Mouse (Mus musculus) kidney, adult 18-20 months (tissue): ENCODE measurements around the gene Gmpr2.

Experiments used
- DNase-seq: peaks from one replicate; pipeline ENCODE4 v3.0.0; 2021

The Gmpr2 gene

DNA sequence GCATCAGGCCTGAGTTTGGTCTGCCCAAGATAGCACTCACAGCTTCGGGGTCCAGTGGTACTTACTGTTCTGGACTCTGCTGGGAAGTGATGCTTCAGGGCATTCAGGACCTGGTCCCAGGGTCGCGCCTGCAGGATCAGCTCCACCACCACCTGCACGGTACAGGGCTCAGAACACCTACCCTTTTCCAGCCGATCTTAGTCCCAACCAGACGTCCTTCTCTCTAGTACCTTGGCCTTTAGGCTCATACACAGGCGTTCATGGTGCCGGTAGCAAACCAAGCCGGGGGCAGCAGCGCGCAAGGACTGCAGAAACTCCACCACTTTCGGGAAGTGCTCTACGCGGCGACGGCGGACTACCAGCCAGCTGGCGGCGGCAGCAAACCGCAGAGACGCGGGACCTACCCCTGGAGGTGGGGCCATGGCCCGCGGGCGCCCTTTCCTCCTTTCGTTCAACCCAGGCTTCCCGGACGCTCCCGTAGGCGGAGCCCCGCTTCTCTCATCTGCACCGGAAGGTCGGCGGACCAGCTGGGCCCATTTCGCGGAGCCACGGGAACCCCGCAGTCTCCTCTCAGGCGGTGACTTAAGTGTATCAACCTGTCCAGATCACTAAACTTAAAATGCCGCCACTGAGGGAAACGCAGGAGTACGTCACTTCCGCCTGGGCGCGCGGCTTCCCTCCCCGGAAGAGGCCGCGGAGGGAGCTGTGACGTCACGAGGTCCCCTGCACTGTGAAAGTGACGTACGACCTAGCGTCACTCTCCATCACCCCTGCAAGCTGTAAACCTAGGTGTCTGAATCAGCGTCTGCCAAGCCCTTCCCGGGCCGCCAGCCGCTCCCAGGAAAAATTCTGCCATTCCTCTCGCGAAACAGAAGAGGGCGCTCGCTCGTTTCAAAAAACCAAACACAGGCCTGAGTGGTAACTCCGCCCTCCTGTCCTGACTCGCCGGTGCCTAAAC lies 9.7 kb downstream of the Gmpr2 start, which contains the start of gene Tinf2:
Gene Tinf2 (minus strand): TSS at position 661 of the 958 bp plus-strand sequence.
- peak; percentile 95 for DNase-seq

DNA sequence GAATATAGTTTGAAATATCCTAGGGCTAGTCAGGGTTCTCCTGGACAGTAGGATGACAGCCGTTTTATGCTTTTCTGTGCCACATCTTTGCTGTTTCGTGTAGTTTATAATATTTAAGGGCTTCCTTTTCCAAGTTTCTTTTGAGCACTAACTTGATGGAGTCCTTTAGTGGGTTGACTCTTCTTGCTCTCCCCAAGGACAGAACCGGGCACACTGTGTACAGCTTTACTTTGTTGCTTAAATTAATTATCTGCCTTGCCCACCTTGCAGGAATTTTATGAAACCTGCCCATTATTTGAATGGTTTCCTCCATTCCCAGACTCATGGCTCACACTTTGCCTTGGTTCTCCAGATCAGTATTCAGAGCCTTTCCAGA lies 10.4 kb downstream of the Gmpr2 start:
- no peak for DNase-seq

GRCm38 (mm10) chr14:55689433-55689832 lies 17.7 kb downstream of the Gmpr2 start:
- DNase-seq, result no peak

GRCm38 (mm10) chr14:55697226-55697625 lies 25.5 kb downstream of the Gmpr2 start:
- DNase-seq, result no peak

DNA sequence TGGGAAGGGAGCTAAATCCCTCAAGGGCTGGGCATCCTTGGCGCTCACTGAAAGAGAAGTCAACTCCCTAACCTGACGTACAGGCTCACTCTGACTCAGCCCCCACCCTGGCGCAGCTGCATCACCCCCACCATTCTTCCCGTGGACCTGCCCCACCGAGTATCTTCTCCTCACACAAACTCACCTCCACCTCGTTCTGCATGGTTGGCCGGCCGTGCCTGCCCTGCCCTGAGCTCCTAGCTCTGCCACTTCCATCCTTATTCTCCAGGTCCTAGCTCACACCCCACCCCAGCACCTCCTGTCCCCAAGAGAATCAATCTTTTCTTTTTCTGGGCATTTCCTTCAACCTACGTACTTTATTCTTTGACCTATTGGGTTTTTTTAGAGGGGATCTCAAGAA lies 29.4 kb downstream of the Gmpr2 start:
- DNase-seq, result no peak

GRCm38 (mm10) chr14:55702761-55703160 lies 31.0 kb downstream of the Gmpr2 start:
- no peak for DNase-seq

DNA sequence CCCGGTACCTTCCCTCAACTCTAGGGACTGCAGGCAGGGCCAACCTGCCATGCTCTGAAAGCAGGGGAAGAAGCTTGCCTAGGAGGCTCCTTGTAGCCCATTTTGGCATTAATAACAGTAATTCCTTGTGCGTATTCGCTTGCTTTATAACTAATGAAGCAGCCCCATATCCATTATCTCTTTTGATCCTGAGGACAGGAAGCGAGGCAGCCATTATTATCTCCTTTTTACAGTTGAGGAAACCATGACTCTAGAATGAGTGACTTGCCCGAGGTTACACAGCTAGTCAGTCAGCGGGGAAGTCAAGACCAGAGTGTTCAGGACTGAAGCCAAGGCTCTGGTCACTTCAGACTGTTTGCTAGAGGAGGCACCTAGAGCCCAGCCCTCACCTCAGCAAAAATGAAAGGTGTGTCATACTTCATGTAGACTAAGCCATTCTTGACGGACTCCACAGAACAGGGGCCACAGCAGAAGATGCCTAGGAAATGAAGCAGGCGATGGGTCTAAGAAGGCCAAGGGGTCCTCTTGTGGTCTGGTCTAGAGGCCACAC lies 34.4 kb downstream of the Gmpr2 start:
- DNase-seq, result no peak

DNA sequence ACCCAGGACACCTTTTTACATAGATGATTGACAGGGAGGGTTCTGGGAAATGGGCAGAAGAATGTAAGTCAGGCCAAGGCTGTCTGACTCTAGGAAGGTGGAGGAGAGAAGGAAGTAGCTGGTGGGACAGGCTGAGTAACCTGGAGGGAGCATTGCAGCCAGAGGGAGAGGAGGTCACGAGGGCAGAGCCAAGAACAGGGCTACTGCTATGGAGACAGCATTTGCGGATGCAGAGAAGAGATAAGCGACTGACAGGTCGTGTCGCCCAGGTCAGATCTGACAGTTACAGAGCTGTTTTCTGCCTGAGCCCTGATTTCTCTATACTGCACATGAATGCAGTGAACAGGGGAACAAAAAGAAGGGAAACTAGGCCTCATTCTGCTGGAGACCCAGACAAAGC lies 35.7 kb downstream of the Gmpr2 start:
- no peak for DNase-seq

DNA sequence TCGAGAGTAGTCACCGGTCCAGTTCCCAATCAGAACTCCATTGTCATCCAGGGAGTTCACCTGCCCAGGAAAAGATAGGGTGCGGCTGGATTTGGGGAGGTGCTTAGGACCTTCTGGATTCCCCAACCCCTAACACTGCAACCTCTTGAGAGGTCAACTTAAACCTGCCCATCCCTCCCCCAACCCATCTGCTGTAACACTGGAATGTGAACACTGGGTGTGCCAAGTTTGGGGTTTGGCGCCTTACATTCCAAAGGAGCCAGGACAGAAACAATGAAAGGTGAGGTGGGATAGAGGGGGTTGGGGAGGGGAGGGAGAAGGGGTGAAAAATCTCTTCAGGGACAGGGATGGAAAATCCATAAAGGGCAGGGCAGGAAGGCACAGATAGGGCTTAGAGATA lies 37.8 kb downstream of the Gmpr2 start:
- DNase-seq, result no peak

- DNase-seq, result peak; percentile 15
Observed at GRCm38 (mm10) chr14:55711786-55712185, 40.0 kb downstream of the Gmpr2 start.

GRCm38 (mm10) chr14:55713007-55713728 lies 41.4 kb downstream of the Gmpr2 start:
- DNase-seq, result peak; percentile 74

DNA sequence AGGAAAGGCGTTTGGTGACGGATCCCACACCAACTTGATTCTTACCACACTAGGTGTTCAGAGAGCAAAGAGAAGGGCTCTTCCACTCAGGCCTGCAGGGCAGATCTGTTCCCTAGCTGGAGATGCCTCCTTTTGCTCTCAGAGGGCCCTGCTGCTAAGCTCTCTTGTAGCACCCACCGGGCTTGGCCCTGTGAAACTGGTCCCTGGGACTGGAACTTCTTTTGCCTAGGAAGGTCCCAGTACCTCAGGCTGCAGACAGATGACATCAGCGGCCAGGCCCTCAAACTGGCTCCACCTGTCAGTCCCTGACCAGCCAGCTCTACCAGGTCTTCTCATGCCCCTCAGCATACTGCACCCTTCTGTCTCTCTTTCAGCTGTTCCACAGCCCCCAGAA lies 42.0 kb downstream of the Gmpr2 start, which contains the start of gene Tgm1:
Gene Tgm1 (minus strand): TSS at position 198 of the 394 bp plus-strand sequence.
- no peak for DNase-seq

GRCm38 (mm10) chr14:55714893-55715292 lies 43.2 kb downstream of the Gmpr2 start:
- peak; percentile 18 for DNase-seq

DNA sequence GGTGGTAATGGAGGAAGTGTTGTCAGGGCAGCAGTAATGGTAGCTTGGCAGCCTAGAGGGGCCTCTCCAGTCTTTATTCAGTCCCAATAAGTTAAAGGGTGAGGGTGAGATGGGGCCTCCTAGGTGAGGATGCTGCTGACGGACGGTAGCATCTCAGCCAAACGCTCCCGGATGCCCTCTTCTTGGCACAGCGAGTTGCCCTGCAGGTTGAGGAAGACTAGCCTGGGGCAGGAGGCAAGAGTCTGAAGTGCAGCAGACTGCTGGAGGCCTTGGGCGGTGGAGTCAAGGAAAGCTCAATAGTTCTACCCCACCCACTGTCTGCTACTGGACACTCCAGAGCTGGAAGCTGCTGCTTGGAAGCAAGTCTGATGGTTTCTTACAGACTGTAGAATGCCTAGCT lies 44.5 kb downstream of the Gmpr2 start:
- peak; percentile 35 for DNase-seq

DNA sequence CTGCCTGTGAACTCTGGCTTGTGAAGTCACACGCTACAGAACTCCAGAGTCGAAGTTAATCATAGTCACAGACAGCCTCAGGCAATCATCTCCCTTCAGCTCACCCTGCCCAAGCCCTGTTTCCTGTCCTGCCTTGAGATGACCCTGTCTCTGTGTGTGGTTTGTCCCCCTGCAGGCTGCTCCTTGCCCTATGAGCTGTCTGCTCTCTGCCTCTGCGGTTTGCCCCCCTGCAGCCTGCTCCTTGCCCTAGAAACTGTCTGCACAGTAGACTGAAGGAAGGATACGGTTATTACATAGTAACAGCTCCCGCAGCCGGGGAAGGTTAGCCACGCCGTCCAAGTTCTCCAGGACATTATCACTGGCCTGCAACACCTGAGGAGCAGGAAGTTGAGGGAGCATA lies 45.1 kb downstream of the Gmpr2 start:
- peak; percentile 58 for DNase-seq

GRCm38 (mm10) chr14:55719737-55720136 lies 48.0 kb downstream of the Gmpr2 start:
- no peak for DNase-seq

GRCm38 (mm10) chr14:55720666-55721065 lies 48.9 kb downstream of the Gmpr2 start:
- peak; percentile 40 for DNase-seq

- DNase-seq, result peak; percentile 52
Observed at GRCm38 (mm10) chr14:55721076-55721475, 49.3 kb downstream of the Gmpr2 start.

DNA sequence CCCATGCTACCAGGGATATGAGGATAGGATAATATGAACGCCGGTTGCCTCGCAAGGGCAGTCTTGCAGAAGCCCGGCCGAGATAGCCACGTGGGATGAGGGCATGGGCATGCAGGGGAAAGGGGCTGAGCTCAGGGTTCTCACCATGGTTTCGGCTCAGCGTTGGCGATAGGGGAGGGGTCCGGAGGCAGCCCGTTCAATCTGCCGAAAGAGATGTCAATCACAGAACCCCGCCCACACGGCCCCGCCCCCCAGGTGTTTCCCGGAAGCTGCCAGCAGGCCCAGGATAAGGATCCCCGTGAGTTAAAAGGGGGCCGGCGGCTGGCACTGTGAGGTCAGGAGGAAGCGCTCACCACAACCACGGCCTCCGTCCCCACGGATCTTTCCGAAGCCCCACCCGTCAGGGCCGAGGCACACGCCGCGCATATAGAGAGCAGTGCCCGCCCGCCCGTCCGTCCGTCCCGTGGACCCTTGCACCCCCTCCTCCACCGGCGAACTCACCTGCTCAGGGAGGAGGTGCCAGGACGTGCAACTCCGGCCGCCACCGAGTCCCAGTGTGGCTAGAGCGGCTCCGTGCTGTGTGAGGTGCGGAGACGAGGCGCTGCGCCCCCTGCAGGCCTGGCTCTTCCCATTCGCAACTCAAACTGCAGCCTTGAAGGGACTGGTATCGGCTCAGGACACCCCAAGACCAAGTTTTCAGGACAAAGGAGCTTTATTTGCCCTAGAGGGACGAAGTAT lies 50.1 kb downstream of the Gmpr2 start, which contains the start of gene Rabggta:
Gene Rabggta (minus strand): TSS at position 564 of the 738 bp plus-strand sequence.
- DNase-seq, result peak; percentile 94

DNA sequence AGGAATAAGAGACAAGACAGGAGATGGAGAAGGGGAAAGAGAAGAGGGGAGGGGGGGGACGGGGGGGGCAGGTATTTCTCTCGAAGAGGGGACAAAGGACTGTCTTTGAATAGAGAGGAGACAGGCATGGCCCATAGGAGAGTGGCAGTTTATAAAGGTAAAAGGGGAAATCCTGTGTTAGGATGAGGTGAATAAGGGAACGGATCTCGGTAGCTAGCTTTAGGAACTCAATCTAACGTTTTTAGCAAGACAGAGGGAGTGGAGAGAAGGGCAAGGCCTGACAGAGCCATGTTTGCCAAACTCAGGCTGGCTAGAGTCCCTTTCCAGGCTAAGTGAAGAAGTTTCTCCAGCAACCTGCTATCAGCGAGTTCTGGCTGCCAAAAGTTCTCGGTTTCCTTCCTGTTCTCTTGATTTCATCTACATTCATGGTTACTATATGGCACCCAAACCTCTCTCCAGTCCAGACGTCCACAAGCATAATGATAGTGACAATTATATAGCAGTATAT lies 50.8 kb downstream of the Gmpr2 start:
- no peak for DNase-seq

GRCm38 (mm10) chr14:55723433-55723832 lies 51.7 kb downstream of the Gmpr2 start:
- no peak for DNase-seq

DNA sequence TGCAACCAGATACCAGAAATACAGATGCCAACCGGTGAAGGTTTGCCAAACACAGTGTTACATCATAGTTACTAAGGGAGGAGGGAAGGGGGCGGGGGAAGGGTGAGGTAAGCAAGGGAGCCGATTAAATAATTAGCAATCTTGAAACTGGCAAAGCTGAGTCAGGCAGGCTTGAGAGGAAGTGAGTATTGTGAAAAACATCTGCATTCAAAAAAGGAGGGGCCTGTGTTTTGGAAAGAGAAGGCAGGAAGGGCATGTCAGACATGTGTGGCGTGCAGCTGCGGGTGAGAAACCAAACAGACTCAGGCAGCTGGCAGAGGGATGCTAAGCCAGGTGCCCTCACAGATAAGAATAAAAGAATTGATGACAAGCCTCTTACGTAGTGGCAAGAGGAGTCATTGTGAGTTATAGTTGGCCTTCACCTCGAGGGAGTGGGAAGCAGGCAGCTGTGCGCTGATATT lies 52.7 kb downstream of the Gmpr2 start:
- no peak for DNase-seq
